Mouse (Mus musculus): ENCODE data around the gene Klk9. TPM values are rescaled to one million over a fixed set of nuclear protein-coding genes. Genes with fewer than 3 reads are reported as not detected.

Gene Klk9
- total RNA-seq, 2 experiments from 2014 or later = 0.43 TPM; not detected in 1

DNA sequence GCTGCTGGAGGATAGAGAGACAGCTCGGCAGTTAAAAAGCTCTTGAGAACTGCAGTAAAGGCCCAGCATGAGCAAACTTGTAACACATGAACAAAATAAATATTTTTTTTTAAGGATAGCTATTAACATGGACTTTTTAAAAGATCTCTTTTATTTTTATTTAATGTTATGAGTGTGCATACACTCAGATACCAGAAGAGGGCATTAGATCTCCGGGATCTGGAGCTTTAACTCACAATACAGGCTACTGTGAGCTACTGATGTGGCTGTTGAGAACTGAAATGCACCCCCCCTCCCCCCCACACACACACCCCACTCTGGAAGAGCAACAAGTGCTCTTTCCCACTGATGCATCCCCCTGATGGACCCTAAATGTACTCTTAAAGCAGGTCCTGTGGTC lies 2.4 kb upstream of the Klk9 start:
- no peak for DNase-seq (ENCODE audit: low spot score in 2 of 2)

DNA sequence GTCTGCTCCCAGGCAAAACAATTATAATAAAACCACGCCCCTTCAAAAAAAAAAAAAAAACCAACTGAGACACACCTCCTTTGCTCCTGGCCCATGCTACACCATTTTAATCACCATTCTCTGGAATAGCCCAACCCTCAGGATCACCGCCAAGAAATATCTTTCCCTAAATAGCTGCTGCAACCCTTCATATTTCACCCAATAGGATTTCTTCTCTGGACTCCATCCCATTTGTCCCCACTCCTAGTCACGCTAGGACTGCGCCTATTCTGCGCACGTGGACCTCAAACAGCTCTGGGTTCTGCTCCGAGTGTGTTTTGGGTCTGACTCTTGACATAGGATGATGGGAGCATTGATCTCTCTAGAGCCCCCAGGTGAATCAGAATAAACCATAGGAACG lies 4.7 kb downstream of the Klk9 start:
- DNase-seq (ENCODE audit: low spot score in 2 of 2) = no peak

DNA sequence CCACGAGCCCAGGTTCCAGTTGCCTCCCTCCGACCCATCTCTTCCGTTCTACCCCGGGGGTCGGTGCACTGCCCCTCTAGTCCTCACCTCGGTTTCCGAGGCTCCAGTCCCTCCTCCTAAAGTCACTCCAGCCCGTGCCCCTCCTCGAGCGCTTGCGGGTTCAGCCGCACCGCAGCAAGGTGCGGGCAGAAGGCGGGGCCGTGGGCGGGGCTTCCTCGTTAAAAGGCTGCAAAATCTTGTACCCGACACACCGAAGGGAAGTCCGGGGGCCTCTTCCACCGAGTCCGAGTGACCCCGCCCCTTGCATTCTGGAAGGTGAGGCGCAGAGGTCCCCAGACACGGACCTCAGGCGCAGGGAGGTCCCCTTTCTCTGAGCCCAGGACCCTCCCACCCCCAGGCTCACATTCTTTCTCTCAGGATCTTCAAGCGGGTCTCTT lies 5.7 kb downstream of the Klk9 start, which contains the start of gene Klk8:
Klk8 (plus strand) TSS at position 245 of the 437 bp plus-strand sequence.
- no peak for DNase-seq (ENCODE audit: low spot score in 2 of 2)

DNA sequence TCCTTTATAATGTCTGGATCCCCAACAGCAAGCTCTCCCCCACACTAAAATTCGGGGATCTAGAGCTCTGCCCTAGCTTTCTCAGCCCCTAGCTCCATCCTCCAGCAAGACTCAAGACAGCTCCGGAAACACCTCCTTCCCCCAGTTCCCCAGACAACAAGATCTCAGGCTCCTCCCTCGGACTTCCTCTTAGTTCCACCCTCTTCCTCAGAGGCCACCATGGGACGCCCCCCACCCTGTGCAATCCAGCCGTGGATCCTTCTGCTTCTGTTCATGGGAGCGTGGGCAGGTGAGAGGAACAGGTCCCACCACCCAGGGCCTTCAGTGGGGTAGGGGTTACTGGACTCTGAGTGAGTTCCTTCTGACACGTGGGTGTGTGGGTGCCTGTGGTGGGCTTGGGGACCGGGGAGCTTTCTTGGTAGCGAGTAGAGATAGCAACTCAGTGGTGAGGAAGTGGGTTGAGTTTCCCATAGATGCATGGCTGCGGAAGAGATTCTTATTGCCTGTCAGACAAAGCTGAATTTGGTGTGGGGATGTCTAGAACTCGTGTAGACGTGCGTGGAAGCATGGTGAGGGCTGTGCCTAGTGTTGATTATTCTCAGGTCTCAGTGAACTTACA lies 6.3 kb downstream of the Klk9 start:
- DNase-seq (ENCODE audit: low spot score in 2 of 2) = no peak

DNA sequence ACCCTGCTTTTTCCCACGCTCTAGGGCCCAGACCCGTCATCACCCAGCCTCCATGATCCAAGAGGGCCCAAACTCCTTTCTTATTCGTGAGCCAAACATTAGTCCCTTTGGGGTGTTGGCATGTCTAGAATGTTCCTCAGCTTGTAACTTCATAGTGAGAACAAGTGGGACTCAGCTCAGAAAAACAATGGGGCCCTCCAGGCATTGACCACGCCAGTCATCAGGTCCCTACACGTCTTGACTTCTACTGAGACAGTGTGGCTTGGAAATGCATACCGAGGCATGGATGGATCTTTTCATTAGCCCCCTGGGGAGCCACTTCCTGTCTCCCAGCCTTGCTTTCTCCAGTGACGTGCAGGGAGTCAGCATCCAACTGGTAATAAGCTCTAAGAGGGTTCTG lies 8.2 kb downstream of the Klk9 start:
- no peak for DNase-seq (ENCODE audit: low spot score in 2 of 2)

DNA sequence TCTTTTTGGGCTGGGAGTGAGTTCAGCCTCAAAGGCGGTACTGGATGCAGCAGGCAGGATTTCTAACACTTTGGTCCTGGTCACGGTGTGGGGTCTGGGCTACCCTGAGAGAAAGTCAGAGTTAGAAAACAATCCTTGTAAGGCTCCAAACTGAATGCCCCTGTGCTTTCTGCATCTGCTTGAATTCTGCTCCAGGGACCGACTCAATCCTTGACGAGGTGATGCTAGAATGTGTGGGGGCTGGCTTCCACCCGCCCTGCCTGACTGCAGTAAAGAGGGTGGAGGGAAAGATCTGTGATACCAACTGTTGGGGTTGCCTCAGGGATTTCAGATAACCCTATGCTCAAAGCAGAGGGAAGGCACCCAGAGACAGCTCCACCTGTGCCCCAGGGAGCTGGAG lies 19.3 kb downstream of the Klk9 start, which contains the start of gene Klk7:
Klk7 (plus strand) TSS at position 301 of the 400 bp plus-strand sequence.
- DNase-seq (ENCODE audit: low spot score in 2 of 2) = no peak

DNA sequence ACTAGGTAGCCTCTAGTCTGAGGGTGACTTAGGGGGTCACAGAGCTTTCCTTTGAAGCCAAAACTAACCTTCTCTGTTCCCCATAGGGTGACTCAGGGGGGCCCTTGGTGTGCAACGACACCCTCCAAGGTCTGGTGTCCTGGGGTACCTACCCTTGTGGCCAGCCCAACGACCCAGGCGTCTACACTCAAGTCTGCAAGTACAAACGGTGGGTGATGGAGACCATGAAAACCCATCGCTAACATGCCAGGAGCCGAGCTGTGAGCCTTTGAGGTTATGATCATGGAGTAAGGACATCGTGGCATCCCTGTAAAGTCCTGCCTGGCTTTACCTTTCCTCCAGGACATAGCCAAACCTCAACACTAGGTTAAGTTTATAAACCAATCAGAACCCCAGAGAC lies 23.5 kb downstream of the Klk9 start:
- DNase-seq (ENCODE audit: low spot score in 2 of 2) = no peak

DNA sequence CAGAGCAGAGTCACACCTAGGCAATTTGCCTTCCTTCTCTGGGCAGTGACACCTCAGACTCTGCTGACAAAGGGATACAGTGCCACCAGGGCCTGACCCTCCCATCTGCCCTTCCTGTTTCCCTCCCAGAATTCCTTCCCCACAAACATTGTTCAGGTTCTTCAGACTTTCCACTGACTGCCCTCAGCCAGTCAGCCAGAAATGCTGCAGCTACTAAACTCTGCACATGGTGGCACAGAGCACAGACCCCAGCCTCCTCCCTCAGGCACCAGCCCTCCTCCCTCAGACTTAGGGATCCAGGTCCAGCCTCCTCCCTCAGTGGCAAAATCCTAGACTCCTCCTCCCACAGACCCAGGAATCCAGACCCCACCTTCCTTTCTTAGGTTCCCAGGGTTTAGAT lies 25.1 kb downstream of the Klk9 start:
- DNase-seq (ENCODE audit: low spot score in 2 of 2) = no peak

DNA sequence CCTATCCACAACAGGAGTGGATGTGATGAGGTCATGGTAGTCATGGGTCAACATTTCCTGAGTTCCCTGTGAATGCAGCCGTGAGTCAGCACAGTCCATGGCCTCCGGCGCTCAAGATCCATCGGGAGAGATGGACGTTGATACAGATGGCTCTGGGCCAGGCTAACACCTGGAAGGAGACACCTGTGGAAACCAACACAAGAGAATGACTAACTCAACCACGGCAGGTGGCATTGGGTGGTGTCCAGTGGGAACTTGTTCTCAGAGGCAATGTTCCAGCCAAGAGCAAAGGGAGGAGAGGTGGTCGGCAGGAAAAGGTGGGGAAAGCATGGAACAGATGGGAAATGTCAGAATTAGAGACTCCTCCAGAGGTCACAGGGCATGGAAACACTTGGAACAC lies 29.9 kb downstream of the Klk9 start:
- DNase-seq (ENCODE audit: low spot score in 2 of 2) = no peak

DNA sequence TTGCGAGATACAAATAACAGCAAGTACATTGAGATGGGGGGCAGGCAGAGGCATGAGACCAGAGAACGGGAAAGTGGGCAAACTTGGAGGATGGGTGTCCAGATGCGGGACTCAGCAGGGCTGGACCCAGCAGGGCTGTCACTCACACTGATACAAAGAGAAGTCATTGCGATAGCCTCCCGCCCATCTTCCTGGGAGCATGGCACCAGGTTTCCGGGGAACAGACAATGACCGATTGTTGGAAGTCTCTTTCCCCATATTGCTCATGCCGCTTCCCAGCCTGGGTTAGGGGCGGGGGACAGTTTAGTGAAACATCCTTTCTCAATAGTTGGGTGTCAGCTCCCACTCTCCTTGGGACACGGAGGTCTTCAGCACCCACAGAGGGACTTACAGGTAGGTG lies 32.5 kb downstream of the Klk9 start, which contains the start of gene Klk6:
Klk6 (plus strand) TSS at position 301 of the 400 bp plus-strand sequence.
- no peak for DNase-seq (ENCODE audit: low spot score in 2 of 2)

DNA sequence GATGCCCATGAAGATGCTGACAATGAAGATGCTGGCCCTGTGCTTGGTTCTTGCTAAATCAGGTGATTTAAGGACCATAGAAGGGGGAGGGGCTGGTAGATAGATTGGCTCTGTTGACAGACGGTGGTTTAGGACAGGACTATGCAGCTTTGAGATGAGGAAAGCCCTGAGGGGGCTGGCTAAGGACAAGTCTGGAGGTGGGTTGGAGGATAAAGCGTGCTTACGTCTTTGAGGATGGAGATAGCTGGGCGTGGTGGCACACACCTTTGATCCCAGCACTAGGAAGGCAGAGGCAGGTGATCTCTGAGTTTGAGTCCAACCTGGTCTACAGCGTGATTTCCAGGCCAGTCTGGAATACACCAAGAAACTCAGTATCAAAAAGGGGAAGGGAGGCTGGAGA lies 34.4 kb downstream of the Klk9 start:
- DNase-seq (ENCODE audit: low spot score in 2 of 2) = no peak

DNA sequence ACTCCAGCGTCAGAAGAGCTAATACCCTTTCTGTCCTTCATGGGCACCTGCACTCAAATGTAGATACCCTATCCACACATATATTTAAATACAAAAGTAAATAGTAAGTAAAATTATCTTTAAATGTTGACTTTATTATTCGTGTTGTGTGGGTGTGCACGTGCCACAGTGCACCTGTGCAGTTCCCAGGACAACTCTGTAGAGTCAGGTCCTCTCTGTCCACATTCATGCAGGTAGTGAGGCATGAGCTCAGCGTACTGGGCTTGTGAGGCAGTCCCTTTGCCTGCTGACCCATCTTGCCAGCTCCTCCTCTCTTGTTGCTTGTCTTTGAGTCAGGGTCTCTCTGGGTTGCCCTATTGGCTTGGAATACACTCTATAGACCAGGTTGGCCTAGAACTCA lies 36.0 kb downstream of the Klk9 start:
- no peak for DNase-seq (ENCODE audit: low spot score in 2 of 2)

DNA sequence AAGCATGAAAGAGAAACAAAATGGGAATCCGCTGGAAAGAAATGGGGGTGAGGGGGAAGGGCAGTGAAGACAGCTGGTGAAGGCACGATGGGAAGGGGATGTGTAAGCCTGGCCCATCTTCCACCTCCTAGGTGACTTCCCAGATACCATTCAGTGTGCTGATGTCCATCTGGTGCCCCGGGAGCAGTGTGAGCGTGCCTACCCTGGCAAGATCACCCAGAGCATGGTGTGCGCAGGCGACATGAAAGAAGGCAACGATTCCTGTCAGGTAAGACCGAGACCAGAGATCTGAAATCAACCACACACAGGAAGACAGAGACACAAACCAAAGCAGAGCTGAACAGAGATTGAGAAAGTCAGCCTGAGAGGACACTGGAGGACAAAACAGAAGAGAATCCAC lies 37.3 kb downstream of the Klk9 start:
- no peak for DNase-seq (ENCODE audit: low spot score in 2 of 2)

DNA sequence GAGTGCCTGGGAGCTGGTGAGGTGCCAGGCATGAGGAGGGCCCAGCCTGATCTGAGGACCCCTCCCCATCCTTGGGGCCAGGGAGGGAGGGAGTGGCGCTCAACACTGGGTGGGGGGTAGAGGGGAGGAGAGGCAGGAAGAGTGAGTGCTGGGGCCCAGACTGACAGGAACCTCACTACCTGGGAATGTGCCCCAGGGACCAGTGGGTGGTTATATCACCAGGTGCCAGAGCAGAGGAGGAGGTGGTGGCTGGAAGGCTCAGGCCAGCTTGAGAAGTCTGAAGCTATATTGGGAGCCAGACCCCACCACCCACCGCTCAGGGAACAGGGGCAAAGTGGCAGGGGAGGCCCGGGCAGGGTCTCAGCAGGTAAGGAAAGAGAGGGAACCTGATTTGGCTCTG lies 50.0 kb downstream of the Klk9 start, which contains the start of gene Klk5:
Klk5 (plus strand) TSS at position 271 of the 400 bp plus-strand sequence.
- DNase-seq (ENCODE audit: low spot score in 2 of 2) = no peak

DNA sequence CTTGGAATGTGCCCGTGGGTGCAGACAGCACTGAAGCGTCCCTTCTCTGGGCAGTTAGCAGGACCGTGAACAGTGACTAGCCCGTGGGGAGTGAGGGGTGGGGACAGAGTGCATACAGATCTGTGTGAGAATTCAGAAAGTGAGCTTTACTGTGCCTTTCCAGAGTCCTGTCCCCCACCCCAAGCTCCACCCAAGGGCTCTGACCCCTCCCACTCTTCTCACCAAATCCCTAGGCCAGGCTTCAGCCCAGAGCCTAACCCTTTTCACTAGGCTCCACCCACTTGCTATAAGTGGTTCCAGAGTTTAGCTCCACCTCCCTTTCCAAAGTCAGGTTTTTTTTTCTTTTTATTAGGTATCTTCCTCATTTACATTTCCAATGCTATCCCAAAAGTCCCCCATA lies 52.1 kb downstream of the Klk9 start:
- DNase-seq (ENCODE audit: low spot score in 2 of 2) = no peak

Other genes starting within 250 kb of the Klk9 start
- gene Cd33, start 247.5 kb upstream of the Klk9 start, total RNA-seq (2021) = 1 to 10 TPM; 6.5 to 6.8 TPM
- 1 to 10 TPM; 5.9 to 6.5 TPM for gene Zfp658, start 229.6 kb upstream of the Klk9 start, total RNA-seq (2021)
- 10 to 100 TPM; 20.5 to 25.1 TPM for gene Zfp719, start 212.3 kb upstream of the Klk9 start, total RNA-seq (2021)
- under 1 TPM in 1 of 2 experiments, not detected in 1; 0.39 TPM for gene Zfp819, start 184.7 kb upstream of the Klk9 start, total RNA-seq (2021)
- under 1 TPM; 0.19 to 0.28 TPM for gene Ceacam18, start 157.2 kb upstream of the Klk9 start, total RNA-seq (2021)
- gene Siglece, start 131.7 kb upstream of the Klk9 start, total RNA-seq (2021) = 1 to 10 TPM in 1 of 2 experiments, under 1 TPM in 1; 0.74 to 1.7 TPM
- gene Ctu1, start 119.9 kb upstream of the Klk9 start, total RNA-seq (2021) = 10 to 100 TPM in 1 of 2 experiments, 1 to 10 TPM in 1; 9.9 to 12.6 TPM
- gene Klk14, start 101.5 kb upstream of the Klk9 start, total RNA-seq (2021) = not detected
- not detected for gene Klk13, start 79.3 kb upstream of the Klk9 start, total RNA-seq (2021)
- gene Klk12, start 23.0 kb upstream of the Klk9 start, total RNA-seq (2021) = not detected
- gene Klk11, start 17.3 kb upstream of the Klk9 start, total RNA-seq (2021) = not detected
- gene Klk10, start 10.9 kb upstream of the Klk9 start, total RNA-seq (2021) = under 1 TPM; 0.55 to 0.93 TPM
- gene Klk8, start 5.7 kb downstream of the Klk9 start, total RNA-seq (2021) = 10 to 100 TPM; 25.3 to 25.9 TPM
- gene Klk7, start 19.4 kb downstream of the Klk9 start, total RNA-seq (2021) = under 1 TPM; 0.35 to 0.45 TPM
- gene Klk6, start 32.6 kb downstream of the Klk9 start, total RNA-seq (2021) = not detected
- gene Klk5, start 50.1 kb downstream of the Klk9 start, total RNA-seq (2021) = not detected
- gene Klk4, start 89.3 kb downstream of the Klk9 start, total RNA-seq (2021) = not detected
- gene Klk15, start 141.8 kb downstream of the Klk9 start, total RNA-seq (2021) = not detected
- not detected for gene Klk1b8, start 158.8 kb downstream of the Klk9 start, total RNA-seq (2021)
- not detected for gene Klk1b1, start 174.9 kb downstream of the Klk9 start, total RNA-seq (2021)
- gene Klk1b9, start 184.2 kb downstream of the Klk9 start, total RNA-seq (2021) = not detected
- gene Klk1b11, start 204.0 kb downstream of the Klk9 start, total RNA-seq (2021) = not detected
- gene Klk1b26, start 220.3 kb downstream of the Klk9 start, total RNA-seq (2021) = not detected